Mouse (Mus musculus) Muller cell, postnatal 12 days (primary cell): ENCODE data around the gene Cntnap1.

Experiments
- DNase-seq: peaks from one replicate; pipeline ENCODE4 v3.0.0-alpha.2; 2015; ENCODE audit errors: inconsistent ontology term

The Cntnap1 gene

DNA sequence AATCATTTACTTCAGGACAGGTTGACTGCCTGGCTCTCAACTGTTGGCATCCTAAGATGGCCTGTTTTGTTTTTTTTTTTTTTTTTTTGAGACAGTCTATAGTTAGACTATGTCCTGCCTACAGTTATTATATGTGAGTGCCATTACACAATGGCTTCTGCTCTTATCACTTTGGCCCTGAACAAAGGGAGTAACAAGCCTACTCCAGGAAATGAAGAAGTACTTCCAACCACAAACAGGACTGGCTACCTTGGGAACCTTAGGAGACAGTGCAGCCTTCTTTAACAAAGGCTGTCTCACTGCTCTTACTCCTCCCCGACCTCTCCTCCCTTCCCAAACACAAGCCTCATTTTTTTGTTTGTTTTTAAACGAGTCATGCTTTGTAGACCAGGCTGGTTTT, 50.5 kb downstream of the Cntnap1 start:
- no peak for DNase-seq

DNA sequence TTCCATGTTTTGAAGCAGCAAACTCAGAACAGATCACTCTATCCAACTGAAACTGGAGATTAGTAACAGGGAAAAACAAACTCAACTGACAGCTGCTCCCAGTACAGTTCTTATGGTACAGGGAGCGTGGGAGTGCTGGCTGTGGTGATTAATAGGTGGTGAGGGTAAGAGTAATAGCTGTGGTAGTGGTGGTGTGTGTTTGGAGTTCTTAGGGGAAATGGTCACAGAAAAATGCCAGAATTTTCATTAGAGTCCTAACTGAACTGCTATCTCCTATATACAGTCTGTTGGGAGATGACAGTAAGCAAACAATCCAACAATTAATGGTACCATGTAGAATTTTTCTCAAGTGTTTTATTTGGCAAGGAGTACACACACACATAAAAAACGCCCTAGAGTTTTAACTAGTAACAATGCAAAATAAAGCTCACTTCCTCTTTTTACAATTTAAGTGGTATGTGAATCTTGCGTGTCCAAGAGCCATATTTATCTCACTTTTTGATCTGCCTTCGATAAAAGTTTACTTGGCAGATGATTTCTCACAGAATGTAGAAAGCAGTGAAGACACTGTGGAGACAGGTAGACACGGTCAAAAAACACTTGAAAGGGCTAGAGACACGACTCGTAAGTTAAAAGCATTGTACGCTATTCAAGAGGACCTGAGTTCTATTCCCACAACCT, 51.1 kb downstream of the Cntnap1 start:
- no peak for DNase-seq

- DNase-seq, result no peak
Observed at GRCm38 (mm10) chr11:101224337-101224736, 54.0 kb downstream of the Cntnap1 start.

- DNase-seq, result no peak
Observed at GRCm38 (mm10) chr11:101225331-101226064, 55.2 kb downstream of the Cntnap1 start.

DNA sequence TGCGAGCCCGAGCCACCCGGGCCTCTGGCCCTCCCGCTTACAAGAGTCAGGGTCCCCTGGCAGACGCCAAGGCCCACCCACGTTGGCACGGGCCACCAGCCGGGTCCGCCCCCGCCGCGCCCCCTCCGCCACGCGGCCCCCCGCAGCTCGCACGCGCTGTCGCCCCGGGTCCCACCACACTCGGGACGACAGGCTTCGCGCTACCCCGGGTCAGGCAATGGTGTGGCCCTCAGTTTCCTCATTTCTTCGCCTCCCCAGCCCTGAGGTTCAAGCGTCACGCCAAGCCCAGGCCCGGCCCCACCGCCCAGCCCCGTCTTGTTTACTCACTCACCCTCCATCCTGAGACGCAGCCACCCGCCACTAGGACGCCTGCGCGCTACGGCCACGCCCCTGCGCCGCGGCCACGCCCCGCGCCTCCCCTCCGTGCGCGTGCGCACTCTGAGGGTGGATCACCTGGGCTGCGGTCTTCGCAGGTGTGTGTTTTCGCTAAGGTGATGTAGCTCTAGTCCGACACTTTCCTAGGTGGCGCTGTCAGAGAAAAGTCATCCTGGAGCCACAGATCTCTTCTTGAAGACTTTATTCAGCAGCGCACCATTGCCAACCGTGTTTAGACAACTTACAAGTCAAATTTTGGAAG, 55.9 kb downstream of the Cntnap1 start, which contains the start of gene Ezh1:
Gene Ezh1 (minus strand): TSS at position 399 of the 637 bp plus-strand sequence.
- DNase-seq, result peak; percentile 82

GRCm38 (mm10) chr11:101229361-101229900, 59.1 kb downstream of the Cntnap1 start:
- peak; percentile 29 for DNase-seq

DNA sequence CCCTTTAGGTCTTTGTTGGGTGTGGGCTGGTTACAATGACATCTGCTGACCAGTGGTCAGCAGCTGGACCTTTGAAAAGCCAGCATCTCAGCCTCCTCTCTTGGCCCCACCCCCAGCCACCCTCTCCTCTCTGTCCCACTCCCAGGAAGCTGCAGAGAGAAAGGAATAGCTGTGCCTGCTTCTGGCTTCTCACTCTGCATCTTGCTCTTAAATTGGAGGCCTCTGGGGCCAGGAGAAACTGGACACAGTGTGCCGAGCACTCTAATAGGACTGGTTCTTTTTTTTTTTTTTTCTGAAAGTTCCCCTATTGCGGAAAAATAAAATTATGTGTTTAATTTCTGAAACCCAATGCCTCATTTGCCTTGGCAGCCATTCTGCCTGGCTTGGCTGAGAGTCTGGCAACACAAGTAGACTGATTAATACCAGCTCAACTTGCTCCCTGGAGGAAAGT, 59.8 kb downstream of the Cntnap1 start:
- no peak for DNase-seq

- no peak for DNase-seq
Observed at GRCm38 (mm10) chr11:101230526-101230925, 60.2 kb downstream of the Cntnap1 start.

DNA sequence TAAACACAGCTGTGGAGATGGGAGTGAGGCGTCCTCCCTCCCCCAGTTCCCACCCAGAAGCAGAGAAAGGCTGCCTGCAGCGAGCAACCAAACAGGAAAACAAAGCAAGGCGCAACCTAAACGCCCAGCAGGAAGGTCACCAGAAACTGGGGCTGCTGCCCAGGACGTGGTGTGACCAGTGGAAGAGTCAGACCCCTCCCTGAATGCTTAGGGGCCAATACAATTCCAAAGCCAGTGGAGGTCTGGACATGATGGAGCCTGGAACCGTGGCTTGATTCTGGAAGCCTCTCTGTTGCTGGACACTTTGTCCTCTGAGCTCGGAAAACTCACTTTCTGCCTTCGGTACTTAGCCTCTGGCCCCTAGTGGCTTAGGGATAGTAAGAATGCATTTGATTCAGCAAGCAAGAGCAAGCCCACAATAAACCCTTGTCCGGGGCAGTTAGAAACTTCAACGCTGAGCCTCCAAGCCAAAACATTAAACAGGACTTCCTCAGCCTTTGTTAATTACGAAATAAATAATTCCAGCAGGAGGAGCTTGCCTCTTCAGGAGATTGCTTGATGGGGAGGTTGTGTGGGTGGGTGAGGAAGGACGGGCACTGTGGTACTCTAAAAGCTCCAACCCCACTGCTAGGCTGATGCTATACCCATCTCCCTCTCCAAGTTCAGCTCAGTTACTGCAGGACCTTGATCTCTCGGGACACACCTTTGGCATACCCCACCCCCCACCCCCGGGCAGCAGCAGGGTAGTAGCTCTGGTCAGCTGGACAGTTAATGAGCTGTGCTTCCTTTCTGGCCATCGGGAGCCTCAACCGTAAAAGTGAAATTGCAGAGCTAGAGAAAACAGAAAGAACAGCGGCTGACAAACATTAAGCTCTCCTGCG, 60.9 kb downstream of the Cntnap1 start:
- peak; percentile 46 for DNase-seq

DNA sequence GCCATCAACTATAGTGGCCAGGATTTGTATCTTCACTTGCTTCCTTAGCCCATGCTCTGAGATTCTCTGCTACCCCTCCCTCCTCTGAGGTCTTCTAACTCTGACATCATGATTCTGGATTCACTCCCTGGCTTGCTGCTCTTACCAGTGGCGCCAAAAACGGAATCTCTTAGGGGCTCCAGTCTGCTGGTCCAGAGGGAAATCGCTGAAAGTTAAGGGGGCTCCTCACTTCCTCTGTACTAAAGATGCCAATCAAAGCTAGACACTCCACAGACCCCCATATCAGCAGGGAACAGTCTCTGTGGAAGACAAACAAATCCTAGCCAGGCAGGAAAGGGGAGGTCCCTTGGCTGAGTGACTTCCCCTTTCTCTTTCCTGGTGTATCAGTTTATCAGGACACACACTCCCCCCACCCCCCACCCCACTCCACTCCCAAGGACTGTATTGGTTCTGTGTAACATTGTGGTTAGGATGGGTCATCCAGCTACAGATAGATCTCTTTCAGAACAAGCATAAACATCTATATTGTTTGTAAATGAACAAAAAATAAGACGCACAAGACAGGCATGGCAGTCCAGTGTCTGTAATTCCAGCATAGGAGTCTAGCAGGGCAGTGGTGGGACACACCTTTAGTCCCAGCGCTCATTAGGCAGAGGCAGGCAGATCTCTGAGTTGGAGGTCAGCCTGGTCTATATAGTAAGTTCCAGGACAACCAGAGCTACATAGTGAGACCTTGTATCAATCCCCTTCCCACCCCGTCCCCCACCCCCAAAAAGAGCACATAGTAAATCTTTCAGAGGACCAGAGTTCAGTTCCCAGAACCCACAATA, 61.9 kb downstream of the Cntnap1 start:
- no peak for DNase-seq

- no peak for DNase-seq
Observed at GRCm38 (mm10) chr11:101233240-101233639, 62.9 kb downstream of the Cntnap1 start.

GRCm38 (mm10) chr11:101234124-101234523, 63.8 kb downstream of the Cntnap1 start:
- DNase-seq, result no peak

- no peak for DNase-seq
Observed at GRCm38 (mm10) chr11:101235429-101235828, 65.1 kb downstream of the Cntnap1 start.

DNA sequence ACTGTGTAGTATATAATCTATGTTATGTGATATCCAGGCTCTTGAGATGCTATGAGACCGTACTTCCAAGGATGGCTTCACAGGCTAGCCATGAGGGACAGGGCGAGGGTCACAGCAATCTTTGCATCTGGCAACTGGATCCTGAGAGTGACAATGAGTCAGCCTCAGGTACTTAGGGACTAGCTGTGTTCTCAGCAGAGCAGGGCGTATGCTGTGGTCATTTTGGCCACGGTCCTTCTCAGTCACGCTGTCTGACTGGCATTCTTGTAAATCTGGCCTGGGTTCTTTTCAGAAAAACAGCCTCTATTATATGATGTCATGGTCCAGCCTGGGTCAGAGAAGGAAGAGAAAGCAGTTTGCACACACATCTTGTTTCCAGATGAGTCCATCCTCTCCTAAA, 66.5 kb downstream of the Cntnap1 start:
- DNase-seq, result no peak

GRCm38 (mm10) chr11:101238071-101238647, 67.8 kb downstream of the Cntnap1 start:
- no peak for DNase-seq
